Mouse (Mus musculus): ENCODE results near the gene Gpr6. TPM values are rescaled to one million over a fixed set of nuclear protein-coding genes. Genes with fewer than 3 reads are reported as not detected.

Gene Gpr6
- polyA plus RNA-seq, 1 experiment, result not detected

DNA sequence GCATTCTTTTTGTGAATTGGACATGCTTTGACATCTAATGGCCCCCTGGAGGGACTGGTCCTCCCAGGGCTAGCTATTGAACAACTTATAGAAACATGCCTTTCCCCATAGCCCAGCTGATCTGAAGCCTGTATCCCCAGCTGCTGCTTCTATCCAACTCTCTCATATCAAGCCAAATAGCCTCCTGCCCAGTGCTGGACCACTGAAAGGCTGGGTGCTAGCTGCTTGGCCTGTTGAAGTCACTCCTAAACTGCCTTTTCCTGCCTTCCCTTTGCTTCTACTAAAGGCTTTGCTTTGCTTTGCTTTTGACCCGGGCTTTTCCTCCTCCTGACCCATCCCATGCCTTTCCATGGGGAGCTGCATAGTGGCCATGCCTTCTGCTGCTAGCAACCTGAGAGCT, 47.7 kb downstream of the Gpr6 start:
- TF ChIP-seq GATA1 (IDR thresholded peaks at IDR 0.05; ENCODE audit: low read length), result no peak

DNA sequence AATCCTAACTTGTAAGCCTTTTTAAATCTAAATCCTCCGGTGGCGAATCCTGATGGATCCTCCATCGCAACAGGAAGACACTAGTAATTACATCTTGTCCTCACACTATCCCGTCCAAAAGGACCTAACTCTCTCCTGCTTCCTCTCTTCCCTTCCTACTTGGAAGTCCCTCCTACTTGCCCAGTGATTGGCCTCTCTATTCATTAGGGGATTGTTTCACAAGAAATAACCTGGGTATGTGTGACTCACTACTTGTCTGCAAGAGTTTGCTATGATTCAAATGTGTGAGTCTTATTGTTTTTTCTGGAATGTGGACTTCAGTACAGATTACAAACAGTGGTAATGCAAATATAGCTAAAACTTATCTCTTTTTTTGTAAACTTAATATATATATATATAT, 49.9 kb downstream of the Gpr6 start:
- no peak for TF ChIP-seq GATA1 (IDR thresholded peaks at IDR 0.05; ENCODE audit: low read length)

Other genes starting within 250 kb of the Gpr6 start
- 4.1 and 9.2 TPM in 2 replicates for gene Cdc40, start 189.0 kb downstream of the Gpr6 start, polyA plus RNA-seq (2012)
- gene Wasf1, start 188.8 kb downstream of the Gpr6 start, polyA plus RNA-seq (2012), result 14.6 and 15.7 TPM in 2 replicates
- 3.4 and 4.7 TPM in 2 replicates for gene Fig4, start 231.0 kb upstream of the Gpr6 start, polyA plus RNA-seq (2012)
- not detected in 2 replicates for gene Ak9, start 231.7 kb upstream of the Gpr6 start, polyA plus RNA-seq (2012)